Mouse (Mus musculus): ENCODE results near the gene Nacad. TPM values are rescaled to one million over a fixed set of nuclear protein-coding genes. Genes with fewer than 3 reads are reported as not detected.

Gene Nacad
- total and polyA plus RNA-seq, 3 experiments: 0.13 to 0.34 TPM; not detected in 1

- H3K79me2 ChIP-seq (replicated peaks; ENCODE audit: control insufficient read depth, extremely low read depth, insufficient read depth, poor library complexity, severe bottlenecking): no peaks in the 10 kb centered on the region
- TF ChIP-seq SMC3 (IDR thresholded peaks at IDR 0.05; ENCODE audit: low read depth, low read length) (no peak), BHLHE40 (IDR thresholded peaks at IDR 0.05; ENCODE audit: low read depth, low read length) (no peak), TCF12 (IDR thresholded peaks at IDR 0.05; ENCODE audit: low read depth, low read length) (no peak), NRF1 (IDR thresholded peaks at IDR 0.05; ENCODE audit: low read depth, low read length) (no peak), MEF2A (IDR thresholded peaks at IDR 0.05; ENCODE audit: borderline replicate concordance, low read depth, low read length) (no peak), HCFC1 (IDR thresholded peaks at IDR 0.05; ENCODE audit: low read depth, low read length) (no peak), GABPA (IDR thresholded peaks at IDR 0.05; ENCODE audit: insufficient replicate concordance, low read depth, low read length) (no peak), MAX (IDR thresholded peaks at IDR 0.05; ENCODE audit: low read length) (no peak), MAFK (IDR thresholded peaks at IDR 0.05; ENCODE audit: insufficient replicate concordance, low read length) (no peak), USF2 (conservative IDR thresholded peaks at IDR 0.05; ENCODE audit: low read depth, low read length) (no peak), CTCF (conservative IDR thresholded peaks at IDR 0.05 in 1 of 2, IDR thresholded peaks at IDR 0.05 in 1 of 2; ENCODE audit: low read depth in 2 of 2, low read length in 2 of 2) (no peak), RAD21 (IDR thresholded peaks at IDR 0.05; ENCODE audit: low read depth, low read length) (no peak), ZKSCAN1 (IDR thresholded peaks at IDR 0.05; ENCODE audit: borderline replicate concordance, low read depth, low read length) (no peak), PAX5 (IDR thresholded peaks at IDR 0.05; ENCODE audit: low read length) (no peak), NELFE (IDR thresholded peaks at IDR 0.05; ENCODE audit: low read depth, low read length) (no peak), SIN3A (IDR thresholded peaks at IDR 0.05; ENCODE audit: low read length) (no peak), JUND (conservative IDR thresholded peaks at IDR 0.05; ENCODE audit: low read depth, low read length) (no peak)
- H3K9ac ChIP-seq (ENCODE audit: insufficient read depth, low read depth): no peak within 1 kb of the TSS
- peaks cover 3% of the 10 kb centered on the region for H3K27me3 ChIP-seq (replicated peaks)
- no peak within 1 kb of the TSS for H3K27ac ChIP-seq (ENCODE audit: insufficient read depth, low read depth)
- no peak within 1 kb of the TSS for H3K4me2 ChIP-seq (ENCODE audit: insufficient read depth, low read depth, poor library complexity, severe bottlenecking)
- H3K4me3 ChIP-seq (replicated peaks in 1 of 3; ENCODE audit: low read depth in 2 of 3, low read length in 2 of 3, poor library complexity in 1 of 3): no peak within 1 kb of the TSS
- H3K4me1 ChIP-seq (ENCODE audit: control insufficient read depth in 1 of 2, insufficient read depth in 2 of 2): peaks cover 2 to 8% of the 10 kb centered on the region in 2 experiments; a peak in 3 of 4 replicates
- no peaks in the 10 kb centered on the region for H3K36me3 ChIP-seq (replicated peaks in 1 of 2; ENCODE audit: control insufficient read depth in 1 of 2, insufficient read depth in 1 of 2, low read length in 1 of 2)
- in situ Hi-C loops (cut with MboI; ENCODE audit: low pct_ligation_motif_present, low pct_unique_long_range_greater_than_20kb, low sequenced_read_pairs) (no loop called here), dilution Hi-C loops (cut with MboI; ENCODE audit: extremely low pct_ligation_motif_present, extremely low pct_unique_long_range_greater_than_20kb, low sequenced_read_pairs) (no loop called here)
- DNase-seq (ENCODE audit: extremely low read depth): no peak
- H3K9me3 ChIP-seq (replicated peaks; ENCODE audit: low read length): no peaks in the 10 kb centered on the region
Observed at GRCm38 (mm10) chr11:6638537-6638936, 32.7 kb upstream of the Nacad start, which contains the start of gene Wap. Gene Wap (minus strand): TSS chr11:6638637.

GRCm38 (mm10) chr11:6636150-6636549 is 30.3 kb upstream of the Nacad start:
- Histone ChIP-seq H3K36me3 (replicated peaks in 1 of 2; ENCODE audit: control insufficient read depth in 1 of 2, insufficient read depth in 1 of 2, low read length in 1 of 2) (no peaks in the 10 kb centered on the region), H3K79me2 (replicated peaks; ENCODE audit: control insufficient read depth, extremely low read depth, insufficient read depth, poor library complexity, severe bottlenecking) (no peaks in the 10 kb centered on the region), H3K4me2 (ENCODE audit: insufficient read depth, low read depth, poor library complexity, severe bottlenecking) (no peak overlapping the region), H3K4me1 (ENCODE audit: control insufficient read depth in 1 of 2, insufficient read depth in 2 of 2) (peaks cover 0 to 8% of the 10 kb centered on the region in 2 experiments; a peak in 3 of 4 replicates), H3K27me3 (replicated peaks) (no peaks in the 10 kb centered on the region), H3K9me3 (replicated peaks; ENCODE audit: low read length) (peaks cover 6% of the 10 kb centered on the region), H3K27ac (ENCODE audit: insufficient read depth, low read depth) (no peak overlapping the region), H3K9ac (ENCODE audit: insufficient read depth, low read depth) (no peak overlapping the region), H3K4me3 (replicated peaks in 1 of 3; ENCODE audit: low read depth in 2 of 3, low read length in 2 of 3, poor library complexity in 1 of 3) (no peak overlapping the region)
- in situ Hi-C loops (cut with MboI; ENCODE audit: low pct_ligation_motif_present, low pct_unique_long_range_greater_than_20kb, low sequenced_read_pairs) (no loop called here), dilution Hi-C loops (cut with MboI; ENCODE audit: extremely low pct_ligation_motif_present, extremely low pct_unique_long_range_greater_than_20kb, low sequenced_read_pairs) (no loop called here)
- TF ChIP-seq MXI1 (IDR thresholded peaks at IDR 0.05; ENCODE audit: low read depth, low read length) (no peak), SMC3 (IDR thresholded peaks at IDR 0.05; ENCODE audit: low read depth, low read length) (peak; percentile 30), E2F4 (IDR thresholded peaks at IDR 0.05; ENCODE audit: insufficient replicate concordance, low read depth, low read length) (no peak), CTCF (conservative IDR thresholded peaks at IDR 0.05 in 1 of 2, IDR thresholded peaks at IDR 0.05 in 1 of 2; ENCODE audit: low read depth in 2 of 2, low read length in 2 of 2) (peak; percentile 16 to 71; a peak in 2 of 4 replicates), RAD21 (IDR thresholded peaks at IDR 0.05; ENCODE audit: low read depth, low read length) (no peak), BHLHE40 (IDR thresholded peaks at IDR 0.05; ENCODE audit: low read depth, low read length) (no peak)
- peak; percentile 43 for DNase-seq (ENCODE audit: extremely low read depth)
